Mouse (Mus musculus) neural tube, embryonic 14.5 days (tissue): ENCODE data around the gene Vdr. TPM values are rescaled to one million over a fixed set of nuclear protein-coding genes. Genes with fewer than 3 reads are reported as not detected.

Source experiments
- ATAC-seq: fragments of 200-750 bp; cut with Nextera tagmentation; 2 replicates; pipeline ENCODE4 v1.8.0; 2017; ENCODE audit warnings: low read depth, mild to moderate bottlenecking, moderate TSS enrichment, moderate library complexity
- H3K27ac ChIP-seq: fragments of 300-500 bp; sonication (generic); 2 replicates; pipeline ENCODE4 v1.5.1; 2014; ENCODE audit warnings: low read depth, mild to moderate bottlenecking, control low read depth, low read length, moderate library complexity, mixed read lengths
- H3K27me3 ChIP-seq: fragments of 300-500 bp; sonication (generic); 2 replicates; pipeline ENCODE4 v1.6.1; 2014; ENCODE audit warnings: low read length; ENCODE audit not compliant: control insufficient read depth, insufficient read depth
- H3K36me3 ChIP-seq: fragments of 300-500 bp; sonication (generic); 2 replicates; pipeline ENCODE4 v1.6.1; 2014; ENCODE audit warnings: low read length, mixed read lengths; ENCODE audit not compliant: control insufficient read depth, insufficient read depth
- H3K4me1 ChIP-seq: fragments of 300-500 bp; sonication (generic); 2 replicates; pipeline ENCODE4 v1.6.1; 2014; ENCODE audit warnings: low read length; ENCODE audit not compliant: control insufficient read depth, insufficient read depth
- H3K4me2 ChIP-seq: fragments of 300-500 bp; sonication (generic); 2 replicates; pipeline ENCODE4 v1.6.1; 2014; ENCODE audit warnings: mild to moderate bottlenecking, low read depth, low read length, control low read depth
- H3K4me3 ChIP-seq: fragments of 300-500 bp; sonication (generic); 2 replicates; pipeline ENCODE4 v1.5.1; 2014; ENCODE audit warnings: low read depth, low read length, control low read depth, mixed read lengths
- H3K9ac ChIP-seq: fragments of 300-500 bp; sonication (generic); replicated peaks from 2 replicates; pipeline ENCODE4 v1.6.1; 2014; ENCODE audit warnings: low read depth, mild to moderate bottlenecking, control low read depth, low read length, mixed read lengths
- H3K9me3 ChIP-seq: fragments of 300-500 bp; sonication (generic); 2 replicates; pipeline ENCODE4 v1.6.1; 2016; ENCODE audit warnings: low read length; ENCODE audit not compliant: control insufficient read depth
- WGBS: fragments of 180-500 bp; shearing (Covaris S2); extraction: QIAGEN DNeasy Blood & Tissue Kit; methylation state at CpG from one replicate; pipeline ENCODE4 v1.1.7; 2014; 5-methylcytosine and 5-hydroxymethylcytosine counted together
- polyA plus RNA-seq: library from polyadenylated mRNA; unstranded; fragments of >200 nt; fragmentation: Nextera tagmentation; extraction: Ambion mirVana; gene quantifications from 2 replicates; pipeline ENCODE4 v1.2.1, GENCODE M21; 2014

Vdr gene
- polyA plus RNA-seq, 1 experiment from 2014 or later, result 0.07 TPM

- H3K4me3 ChIP-seq, result no peak overlapping the region
- H3K27me3 ChIP-seq, result no peaks in the 10 kb centered on the region
- ATAC-seq, result no peak
- no peak overlapping the region for H3K27ac ChIP-seq
- no peak overlapping the region for H3K9ac ChIP-seq
- H3K9me3 ChIP-seq, result no peaks in the 10 kb centered on the region
- no peaks in the 10 kb centered on the region for H3K4me1 ChIP-seq
- no peak overlapping the region for H3K4me2 ChIP-seq
- WGBS, result 93% methylated on average over 5 of the region's 5 CpGs
- no peaks in the 10 kb centered on the region for H3K36me3 ChIP-seq
Measured at GRCm38 (mm10) chr15:97898791-97899190, 11.6 kb downstream of the Vdr start.

DNA sequence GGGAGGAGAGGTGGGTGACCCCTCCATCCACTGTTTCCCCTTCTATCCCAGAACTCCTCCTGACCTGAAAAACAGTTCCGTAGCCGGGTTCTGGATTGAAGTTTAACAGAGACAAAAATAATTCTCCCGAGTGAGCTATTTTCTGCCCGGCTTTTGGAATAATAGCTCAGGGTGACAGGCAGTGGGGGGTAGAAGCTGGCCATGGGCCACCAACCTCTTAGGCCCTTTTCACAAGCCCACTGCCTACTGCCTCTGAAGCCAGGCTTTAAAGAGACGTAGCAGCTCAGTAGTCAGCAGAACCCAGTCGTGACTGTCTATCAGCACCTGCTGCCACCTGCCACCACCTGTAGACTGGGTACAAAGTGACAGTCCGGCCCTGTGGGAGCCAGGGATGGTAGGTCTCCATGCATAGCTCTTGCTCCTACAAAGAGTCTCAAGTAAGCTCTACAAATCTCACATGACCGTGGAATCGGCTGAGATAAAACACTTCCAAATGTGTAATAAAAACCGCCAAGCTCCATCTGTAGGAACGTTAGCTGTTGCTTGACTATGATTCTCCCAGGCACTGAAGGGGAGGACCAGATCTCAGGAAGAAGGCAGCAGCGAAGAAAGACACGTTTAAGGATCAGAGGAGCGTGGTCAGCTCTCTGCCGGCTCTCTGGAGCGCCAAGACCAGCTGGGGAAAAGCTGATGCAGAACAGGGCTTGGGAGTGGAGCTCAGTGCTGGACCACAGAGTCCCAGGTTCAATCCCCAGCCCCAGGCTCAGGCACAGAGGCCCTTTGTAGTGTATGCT lies 13.4 kb downstream of the Vdr start:
- no peaks in the 10 kb centered on the region for H3K9me3 ChIP-seq
- H3K36me3 ChIP-seq, result no peaks in the 10 kb centered on the region
- H3K4me2 ChIP-seq, result no peak overlapping the region
- 77% methylated on average over 16 of the region's 16 CpGs for WGBS
- no peak overlapping the region for H3K27ac ChIP-seq
- H3K4me3 ChIP-seq, result no peak overlapping the region
- H3K4me1 ChIP-seq, result no peaks in the 10 kb centered on the region
- H3K27me3 ChIP-seq, result no peaks in the 10 kb centered on the region
- H3K9ac ChIP-seq, result no peak overlapping the region
- no peak for ATAC-seq

DNA sequence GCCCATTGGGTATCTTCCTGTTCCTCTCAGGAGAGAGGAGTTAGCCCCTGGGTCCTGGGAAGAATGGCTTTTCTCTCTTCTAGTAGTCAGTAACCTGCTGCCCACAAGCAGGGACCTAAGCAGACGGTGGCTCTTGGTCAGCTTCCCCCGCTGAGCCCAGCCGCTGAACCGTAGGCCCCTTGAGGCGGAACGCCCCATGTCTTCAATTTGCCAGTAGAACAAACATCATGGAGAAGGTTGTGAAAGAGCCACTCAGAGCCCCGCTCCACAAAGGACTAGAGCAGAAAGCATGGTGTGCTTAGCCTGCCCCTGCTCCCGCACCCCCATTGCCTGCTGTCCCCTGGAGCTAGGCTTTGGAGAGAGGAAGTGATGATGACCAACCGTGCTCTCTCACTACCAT lies 14.1 kb downstream of the Vdr start:
- no peaks in the 10 kb centered on the region for H3K9me3 ChIP-seq
- H3K27me3 ChIP-seq, result no peaks in the 10 kb centered on the region
- no peak overlapping the region for H3K27ac ChIP-seq
- no peak overlapping the region for H3K4me3 ChIP-seq
- no peak overlapping the region for H3K4me2 ChIP-seq
- ATAC-seq, result no peak
- WGBS, result 85% methylated on average over 9 of the region's 9 CpGs
- no peaks in the 10 kb centered on the region for H3K36me3 ChIP-seq
- H3K4me1 ChIP-seq, result no peaks in the 10 kb centered on the region
- H3K9ac ChIP-seq, result no peak overlapping the region

- WGBS, result 67% methylated on average over 12 of the region's 12 CpGs
- no peak overlapping the region for H3K4me2 ChIP-seq
- H3K27ac ChIP-seq, result no peak overlapping the region
- ATAC-seq, result no peak
- H3K36me3 ChIP-seq, result no peaks in the 10 kb centered on the region
- no peaks in the 10 kb centered on the region for H3K4me1 ChIP-seq
- H3K9me3 ChIP-seq, result no peaks in the 10 kb centered on the region
- no peak overlapping the region for H3K4me3 ChIP-seq
- no peaks in the 10 kb centered on the region for H3K27me3 ChIP-seq
- no peak overlapping the region for H3K9ac ChIP-seq
Measured at GRCm38 (mm10) chr15:97895847-97896246, 14.6 kb downstream of the Vdr start.

GRCm38 (mm10) chr15:97892506-97892905 lies 17.9 kb downstream of the Vdr start:
- no peak for ATAC-seq
- no peak overlapping the region for H3K4me3 ChIP-seq
- no peak overlapping the region for H3K27ac ChIP-seq
- H3K9me3 ChIP-seq, result no peaks in the 10 kb centered on the region
- H3K4me1 ChIP-seq, result no peaks in the 10 kb centered on the region
- H3K27me3 ChIP-seq, result no peaks in the 10 kb centered on the region
- no peak overlapping the region for H3K4me2 ChIP-seq
- 78% methylated on average over 8 of the region's 8 CpGs for WGBS
- no peak overlapping the region for H3K9ac ChIP-seq
- no peaks in the 10 kb centered on the region for H3K36me3 ChIP-seq

DNA sequence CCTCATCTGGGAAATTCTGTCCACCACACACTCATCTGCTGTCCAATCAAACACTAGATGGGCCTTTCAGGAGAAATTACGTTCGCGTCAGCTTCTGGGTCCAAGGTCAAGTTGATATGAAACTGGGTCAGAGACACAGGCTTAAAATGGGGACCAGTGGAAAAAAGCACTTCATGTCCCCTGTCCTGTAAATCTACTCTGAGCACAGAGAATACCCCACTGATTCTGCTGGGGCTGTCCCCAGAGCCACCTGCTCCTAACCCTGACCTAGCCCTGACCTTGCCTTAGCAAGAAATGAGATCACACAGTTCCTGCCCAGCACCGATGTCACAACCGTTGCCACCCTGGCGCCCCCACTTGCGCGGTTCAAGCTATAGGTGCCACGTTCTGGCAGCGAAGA lies 20.0 kb downstream of the Vdr start:
- H3K9ac ChIP-seq, result no peak overlapping the region
- H3K4me3 ChIP-seq, result no peak overlapping the region
- no peak overlapping the region for H3K27ac ChIP-seq
- no peaks in the 10 kb centered on the region for H3K27me3 ChIP-seq
- WGBS, result 92% methylated on average over 10 of the region's 10 CpGs
- no peak for ATAC-seq
- no peak overlapping the region for H3K4me2 ChIP-seq
- no peaks in the 10 kb centered on the region for H3K9me3 ChIP-seq
- H3K36me3 ChIP-seq, result no peaks in the 10 kb centered on the region
- H3K4me1 ChIP-seq, result no peaks in the 10 kb centered on the region

DNA sequence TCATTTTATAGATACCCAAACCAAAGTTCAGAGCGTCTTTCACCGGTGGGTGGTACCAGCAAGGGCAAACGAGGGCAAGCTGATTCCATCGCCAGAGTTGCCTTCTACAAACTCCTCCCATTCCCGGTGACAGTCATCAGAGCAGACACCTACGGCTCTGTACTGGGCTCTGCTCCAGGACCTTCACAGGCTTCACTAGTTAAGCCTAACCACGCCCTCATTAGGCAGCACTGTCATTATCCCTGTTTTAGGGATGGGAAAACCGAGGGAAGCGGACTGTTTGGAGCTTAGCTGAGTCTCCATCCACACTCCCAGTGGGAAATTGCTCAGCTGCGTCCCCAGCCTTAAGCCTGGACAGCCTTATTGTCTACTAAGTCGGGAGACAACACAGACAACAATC lies 20.4 kb downstream of the Vdr start:
- no peaks in the 10 kb centered on the region for H3K27me3 ChIP-seq
- 67% methylated on average over 11 of the region's 11 CpGs for WGBS
- H3K4me1 ChIP-seq, result no peaks in the 10 kb centered on the region
- H3K36me3 ChIP-seq, result no peaks in the 10 kb centered on the region
- no peak for ATAC-seq
- no peak overlapping the region for H3K27ac ChIP-seq
- H3K9me3 ChIP-seq, result no peaks in the 10 kb centered on the region
- no peak overlapping the region for H3K9ac ChIP-seq
- no peak overlapping the region for H3K4me3 ChIP-seq
- no peak overlapping the region for H3K4me2 ChIP-seq

DNA sequence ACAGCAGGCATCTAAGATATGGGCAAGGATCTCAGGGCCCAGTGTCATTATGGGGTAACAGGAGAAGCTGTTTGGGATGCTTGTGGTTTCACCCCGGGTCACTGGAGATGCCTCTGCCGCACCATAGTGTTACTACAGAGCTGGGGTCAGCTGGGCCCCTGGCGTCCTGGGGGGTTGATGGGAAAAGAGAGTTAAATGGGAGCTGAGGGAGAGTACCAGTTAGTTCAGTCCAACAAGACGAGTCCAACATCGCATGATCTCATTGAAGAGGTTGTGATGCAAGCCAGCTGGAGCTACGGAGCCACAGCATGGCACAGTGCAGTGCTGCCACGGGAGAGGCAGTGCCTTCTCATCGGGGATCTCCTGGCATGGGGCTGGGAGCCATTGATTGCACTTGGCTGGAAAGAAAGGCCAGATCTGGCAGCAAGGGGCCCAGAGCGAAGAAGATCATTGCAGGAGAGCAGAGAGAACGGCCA lies 22.9 kb downstream of the Vdr start:
- Histone ChIP-seq H3K4me3 (no peak overlapping the region), H3K27me3 (no peaks in the 10 kb centered on the region), H3K9me3 (no peaks in the 10 kb centered on the region), H3K4me1 (no peaks in the 10 kb centered on the region), H3K27ac (no peak overlapping the region), H3K9ac (no peak overlapping the region), H3K4me2 (no peak overlapping the region), H3K36me3 (no peaks in the 10 kb centered on the region)
- ATAC-seq, result no peak
- 82% methylated on average over 10 of the region's 10 CpGs for WGBS

DNA sequence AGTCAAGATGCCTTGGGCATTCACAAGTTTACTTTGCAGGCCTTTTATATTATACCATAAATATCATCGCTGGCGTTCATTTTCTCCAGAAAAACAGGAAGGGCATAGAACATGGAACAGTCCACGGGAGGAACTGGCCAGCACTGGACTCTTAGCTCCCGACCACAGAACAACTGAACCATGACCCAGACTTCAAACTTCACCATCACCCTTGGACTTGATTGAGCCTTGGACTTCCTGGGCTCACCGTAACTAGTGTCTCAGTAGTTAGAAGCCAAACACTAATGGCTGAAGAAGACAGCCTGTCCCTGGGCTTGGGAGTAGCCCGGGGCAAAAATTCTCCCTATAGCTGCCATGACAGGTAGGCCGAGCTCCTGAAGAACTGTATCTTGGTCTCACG lies 29.0 kb downstream of the Vdr start:
- H3K27me3 ChIP-seq, result no peaks in the 10 kb centered on the region
- no peak for ATAC-seq
- H3K4me1 ChIP-seq, result no peaks in the 10 kb centered on the region
- H3K4me2 ChIP-seq, result no peak overlapping the region
- H3K9ac ChIP-seq, result no peak overlapping the region
- H3K4me3 ChIP-seq, result no peak overlapping the region
- WGBS, result 92% methylated on average over 8 of the region's 8 CpGs
- no peak overlapping the region for H3K27ac ChIP-seq
- no peaks in the 10 kb centered on the region for H3K9me3 ChIP-seq
- H3K36me3 ChIP-seq, result no peaks in the 10 kb centered on the region
